Comparison of ENCODE assay signal across 24 mouse cellular contexts in the genomic region with DNA sequence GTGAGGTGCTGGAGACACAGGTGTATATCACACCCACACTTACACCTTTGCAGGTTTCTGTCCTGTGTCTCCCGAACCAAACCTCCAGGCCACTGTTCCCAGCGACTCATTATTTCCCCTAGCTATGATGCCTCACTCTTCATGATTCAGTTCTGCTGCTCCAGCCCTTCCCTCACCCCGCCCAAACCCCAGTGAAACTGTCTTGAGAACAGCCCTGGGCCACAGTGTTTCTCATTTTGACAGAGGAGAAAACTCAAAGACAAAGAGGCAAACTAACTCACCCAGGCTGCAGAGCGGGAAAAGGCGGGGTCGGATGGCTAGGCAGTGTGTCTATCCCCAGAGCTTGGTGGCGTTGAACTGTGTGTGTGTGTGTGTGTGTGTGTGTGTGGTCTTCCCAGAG.
A peak's percentile ranks its signal among the peaks of the same experiment; 100 is the strongest.
DNase-seq lines count a peak whose midpoint lies in the region; ATAC-seq and TF ChIP-seq lines count a peak whose summit lies in the region.
"Had no signal": no experiment of that assay in that cellular context is flagged by ENCODE, and none has a peak within 500 bp of the region (broad histone marks: within the 10 kb centered on the region; RNA-seq: fewer than 3 reads in every experiment).

No protein-coding gene starts in this region.

- H3K9ac ChIP-seq in embryonic facial prominence, embryonic 13.5 days = no peak overlapping the region
- H3K9ac ChIP-seq: heart, embryonic 15.5 days had no signal

- TF ChIP-seq POLR2A in myocyte (IDR thresholded peaks at IDR 0.05; ENCODE audit: insufficient read length, low read depth) = no peak

- H3K27me3 ChIP-seq in E14TG2a.4 (ENCODE audit: insufficient read depth, low read length) = no peaks in the 10 kb centered on the region
- H3K27me3 ChIP-seq in embryonic facial prominence, embryonic 13.5 days = peaks cover 15% of the 10 kb centered on the region; the same call in 1 of the 2 replicates
- H3K27me3 ChIP-seq in myocyte (ENCODE audit: control insufficient read depth, insufficient read depth, insufficient read length) = no peaks in the 10 kb centered on the region
- H3K27me3 ChIP-seq: heart, embryonic 15.5 days had no signal

- no peak for TF ChIP-seq CTCF in gastrocnemius, adult 2 months (IDR thresholded peaks at IDR 0.05)
- TF ChIP-seq CTCF in E14TG2a.4 (conservative IDR thresholded peaks at IDR 0.05; ENCODE audit: low read length) = no peak

- no peak overlapping the region for H3K4me2 ChIP-seq in embryonic facial prominence, embryonic 13.5 days
- H3K4me2 ChIP-seq in myocyte (ENCODE audit: low read depth) = peak overlapping the region; percentile 58
- H3K4me2 ChIP-seq: heart, embryonic 15.5 days had no signal

- 61% methylated on average over 7 of the region's 7 CpGs for WGBS in embryonic facial prominence, embryonic 13.5 days

- H3K36me3 ChIP-seq in E14TG2a.4 (ENCODE audit: insufficient read depth, low read length) = no peaks in the 10 kb centered on the region
- no peaks in the 10 kb centered on the region for H3K36me3 ChIP-seq in embryonic facial prominence, embryonic 13.5 days
- no peaks in the 10 kb centered on the region for H3K36me3 ChIP-seq in myocyte (ENCODE audit: control insufficient read depth, insufficient read depth)
- H3K36me3 ChIP-seq: heart, embryonic 15.5 days had no signal

- H3K9me3 ChIP-seq in E14TG2a.4 (ENCODE audit: low read length) = no peaks in the 10 kb centered on the region
- no peaks in the 10 kb centered on the region for H3K9me3 ChIP-seq in embryonic facial prominence, embryonic 13.5 days
- H3K9me3 ChIP-seq: heart, embryonic 15.5 days; megakaryocyte, embryonic 14.5 days had no signal

- intact Hi-C loops in gastrocnemius, adult 2 months (cut with DNase I) = no loop called here
- intact Hi-C loops in gastrocnemius, postnatal 14 days (cut with DNase I; ENCODE audit: low total_unique reads) = no loop called here

- no peak for ATAC-seq in embryonic facial prominence, embryonic 13.5 days (ENCODE audit: insufficient number of reproducible peaks, insufficient read depth, low FRiP score, low TSS enrichment, low read depth)
- no peak for ATAC-seq in frontal cortex, adult (ENCODE audit: low TSS enrichment)
- ATAC-seq: forebrain, embryonic 16.5 days had no signal

- H3K79me2 ChIP-seq in myocyte (ENCODE audit: control insufficient read depth, insufficient read depth) = peaks cover 94% of the 10 kb centered on the region

- H3ac ChIP-seq in myocyte (ENCODE audit: control insufficient read depth, insufficient read length) = no peak overlapping the region

- H3K4me1 ChIP-seq in E14TG2a.4 (replicated peaks; ENCODE audit: low read depth, low read length) = peaks cover 57% of the 10 kb centered on the region
- H3K4me1 ChIP-seq in embryonic facial prominence, embryonic 13.5 days = peaks cover 34% of the 10 kb centered on the region
- H3K4me1 ChIP-seq: heart, embryonic 15.5 days had no signal

- no peak for DNase-seq in gastrocnemius, adult 2 months
- no peak for DNase-seq in gastrocnemius, postnatal 14 days
- no peak for DNase-seq in cerebellum, adult 9-11 months
- no peak for DNase-seq in gastrocnemius, adult 8-10 months (ENCODE audit: low spot score in 2 of 2)
- DNase-seq: cerebellum, adult 9-10 months; gastrocnemius, postnatal 10 days; heart, postnatal 4 days; kidney, adult 18-20 months; layer of hippocampus, postnatal 36 days; liver; lung, postnatal 10 days; midbrain, embryonic 14.5 days; right cerebral cortex, postnatal 14 days; spleen, adult 18-20 months; thymus, adult 2 months had no signal

- H3K27ac ChIP-seq in gastrocnemius, adult 2 months = peak overlapping the region; percentile 63
- peak overlapping the region; percentile 61; the same call in 1 of the 2 replicates for H3K27ac ChIP-seq in embryonic facial prominence, embryonic 13.5 days
- H3K27ac ChIP-seq: heart, embryonic 15.5 days; kidney, postnatal 0 days had no signal

- H3K4me3 ChIP-seq in gastrocnemius, adult 2 months = no peak overlapping the region
- H3K4me3 ChIP-seq in E14TG2a.4 (replicated peaks; ENCODE audit: low read length) (0 out of 2 replicates have a peak overlapping the region, but pooled peaks have one; percentile 1), myocyte (no peak overlapping the region)
- no peak overlapping the region for H3K4me3 ChIP-seq in embryonic facial prominence, embryonic 13.5 days
- H3K4me3 ChIP-seq: erythroblast, embryonic 14.5 days; heart, embryonic 15.5 days; megakaryocyte, embryonic 14.5 days had no signal

TF ChIP-seq in myocyte, 11 proteins besides CTCF, POLR2A, EP300 and RAD21:
- TF ChIP-seq POLR2AphosphoS2 (IDR thresholded peaks at IDR 0.05; ENCODE audit: insufficient read length, low read depth) = no peak
- TF ChIP-seq MYOD1 (IDR thresholded peaks at IDR 0.05; ENCODE audit: control insufficient read depth in 1 of 3, insufficient read length in 2 of 3, low read depth in 2 of 3) = no peak
- TF ChIP-seq TCF3 (IDR thresholded peaks at IDR 0.05; ENCODE audit: insufficient read length, low read depth) = no peak
- TF ChIP-seq MYOG (IDR thresholded peaks at IDR 0.05; ENCODE audit: control insufficient read depth in 1 of 3, insufficient read depth in 1 of 3, insufficient read length in 2 of 3, low read depth in 2 of 3) = no peak
- no peak for TF ChIP-seq E2F4 (IDR thresholded peaks at IDR 0.05; ENCODE audit: insufficient read depth)
- no peak for TF ChIP-seq SRF (IDR thresholded peaks at IDR 0.05; ENCODE audit: control insufficient read depth, insufficient read length, low read depth)
- no peak for TF ChIP-seq CEBPB (IDR thresholded peaks at IDR 0.05; ENCODE audit: insufficient read depth, poor library complexity, severe bottlenecking)
- TF ChIP-seq USF1 (IDR thresholded peaks at IDR 0.05; ENCODE audit: low read depth) = no peak
- no peak for TF ChIP-seq REST (IDR thresholded peaks at IDR 0.05; ENCODE audit: insufficient read depth, insufficient read length)
- TF ChIP-seq MAX (IDR thresholded peaks at IDR 0.05; ENCODE audit: low read depth) = no peak
- no peak for TF ChIP-seq TCF12 (IDR thresholded peaks at IDR 0.05; ENCODE audit: insufficient read depth, poor library complexity, severe bottlenecking)
